Mouse (Mus musculus) layer of hippocampus, postnatal 25 days (tissue): ENCODE results near the gene Nr4a1. TPM values are rescaled to one million over a fixed set of nuclear protein-coding genes. Genes with fewer than 3 reads are reported as not detected.

Source experiments
- DNase-seq, 2 experiments: peaks; one replicate each; pipeline ENCODE4 v3.0.0; 2022; ENCODE audit warnings: mixed read lengths in 2 of 2, low spot score in 1 of 2; ENCODE audit errors: extremely low spot score in 1 of 2
- total RNA-seq, 2 experiments: library from RNA; stranded (reverse); gene quantifications; 2 replicates each; pipeline ENCODE4 v1.2.3; 2021

The Nr4a1 gene
- total RNA-seq, 2 experiments from 2014 or later, result 50.5 to 62.3 TPM

DNA sequence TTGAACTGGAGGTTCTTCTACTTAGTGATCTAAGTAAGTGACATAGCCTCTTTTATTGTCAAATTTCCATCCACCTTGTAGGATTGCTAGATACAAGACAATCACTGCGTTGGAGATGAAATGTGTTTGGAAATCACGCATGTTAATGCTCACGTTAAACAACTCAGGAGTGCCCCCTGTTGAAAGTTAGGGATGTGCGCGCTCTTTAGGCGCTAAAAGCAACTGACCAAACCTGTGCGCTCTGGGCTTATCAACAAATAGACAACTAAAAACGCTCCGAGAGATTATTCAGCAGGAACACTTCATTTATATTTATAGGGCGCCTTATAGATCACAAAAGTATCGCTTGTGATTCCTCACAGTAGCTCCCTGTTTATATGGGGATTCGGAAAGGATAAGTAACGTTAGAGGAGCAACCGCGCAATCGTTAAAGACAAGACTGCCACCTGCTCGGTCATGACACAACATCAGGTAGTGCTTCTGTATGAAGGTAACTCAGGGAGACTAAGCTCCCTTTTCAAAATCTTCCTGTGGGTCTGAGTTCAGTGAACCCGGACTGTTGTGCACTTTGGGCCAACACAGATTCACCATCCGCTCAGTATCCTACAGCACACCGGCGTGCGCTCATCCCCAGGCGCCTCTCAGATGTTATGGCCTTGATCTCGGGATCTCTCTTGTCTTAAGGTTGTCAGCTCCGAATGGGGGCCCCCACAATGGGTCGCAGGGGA lies 29.3 kb downstream of the Nr4a1 start:
- peak in 1 of 2 experiments; percentile 54 for DNase-seq

- DNase-seq, result peak; percentile 85
These were observed 30.1 kb downstream of the Nr4a1 start, which contains the start of gene Atg101 for GRCm38 (mm10) chr15:101283911-101284750. Gene Atg101 (plus strand): TSS chr15:101284272.

DNA sequence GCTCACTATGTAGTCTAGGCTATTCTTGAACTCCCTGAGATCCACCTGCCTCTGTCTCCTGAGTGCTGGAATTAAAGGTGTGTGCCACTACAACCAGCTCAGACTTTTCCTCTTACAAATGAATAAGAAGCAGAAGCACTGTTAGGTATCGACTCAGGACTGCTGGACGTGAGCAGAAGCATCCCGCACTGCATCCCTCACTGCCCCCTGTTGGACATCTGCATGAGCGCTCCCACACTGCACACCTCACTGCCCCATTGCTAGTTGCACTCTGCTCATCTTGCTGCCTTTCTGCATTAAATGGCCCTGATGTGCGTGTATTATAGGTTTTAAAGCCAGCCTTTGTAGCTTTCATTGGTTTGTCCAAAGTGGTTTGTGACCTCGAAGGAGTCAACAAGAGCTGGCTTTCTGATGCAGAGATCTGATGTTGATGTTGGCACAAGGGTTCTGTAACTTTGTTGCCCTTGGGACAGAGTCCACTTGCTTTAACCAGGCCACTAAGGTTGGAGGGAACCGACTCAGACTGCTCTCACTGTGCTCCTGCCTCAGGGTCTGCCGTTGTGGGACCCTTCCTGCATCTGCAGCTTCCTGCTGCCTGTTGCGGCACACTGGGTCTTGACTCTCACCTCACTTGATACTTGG lies 32.2 kb downstream of the Nr4a1 start:
- DNase-seq, result no peak

DNA sequence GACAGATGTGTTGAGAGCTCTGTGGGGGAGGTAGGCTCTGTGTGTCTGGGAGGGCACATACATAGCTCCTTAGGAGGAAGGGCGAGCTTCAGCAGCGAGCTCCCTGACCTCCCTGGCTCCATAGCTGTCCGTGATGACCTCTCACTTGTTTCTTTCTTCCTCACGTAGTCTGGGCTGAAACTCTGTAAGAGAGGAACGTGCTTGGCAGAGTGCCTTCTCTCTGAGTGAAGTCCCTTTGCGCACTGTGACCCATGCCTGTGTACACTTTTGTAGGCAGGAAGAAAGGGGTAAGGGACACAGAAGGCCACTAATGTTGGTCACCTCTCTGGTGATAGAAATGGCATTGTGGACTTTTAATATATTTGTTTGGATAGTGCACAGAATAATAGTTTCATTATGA lies 33.3 kb downstream of the Nr4a1 start:
- DNase-seq, result no peak

DNA sequence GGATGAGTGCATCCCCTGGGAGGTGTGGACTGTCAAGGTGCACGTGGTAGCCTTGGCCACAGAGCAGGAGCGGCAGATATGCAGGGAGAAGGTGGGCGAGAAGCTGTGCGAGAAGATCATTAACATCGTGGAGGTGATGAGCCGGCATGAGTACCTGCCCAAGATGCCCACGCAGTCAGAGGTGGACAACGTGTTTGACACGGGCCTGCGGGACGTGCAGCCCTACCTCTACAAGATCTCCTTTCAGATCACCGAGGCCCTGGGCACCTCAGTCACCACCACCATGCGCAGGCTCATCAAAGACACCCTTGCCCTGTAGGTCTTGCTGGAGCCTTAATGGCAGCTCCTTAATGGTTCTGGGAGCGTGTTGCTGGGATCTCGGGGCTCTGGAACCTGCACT lies 36.3 kb downstream of the Nr4a1 start:
- no peak for DNase-seq

GRCm38 (mm10) chr15:101292012-101292411 lies 37.9 kb downstream of the Nr4a1 start:
- DNase-seq, result no peak

- no peak for DNase-seq
These were observed 39.1 kb downstream of the Nr4a1 start, which contains the start of gene 6030408B16Rik for GRCm38 (mm10) chr15:101293025-101293621. Gene 6030408B16Rik (plus strand): TSS chr15:101293212.

- DNase-seq, result no peak
These were observed 40.2 kb downstream of the Nr4a1 start for GRCm38 (mm10) chr15:101294028-101294894.

DNA sequence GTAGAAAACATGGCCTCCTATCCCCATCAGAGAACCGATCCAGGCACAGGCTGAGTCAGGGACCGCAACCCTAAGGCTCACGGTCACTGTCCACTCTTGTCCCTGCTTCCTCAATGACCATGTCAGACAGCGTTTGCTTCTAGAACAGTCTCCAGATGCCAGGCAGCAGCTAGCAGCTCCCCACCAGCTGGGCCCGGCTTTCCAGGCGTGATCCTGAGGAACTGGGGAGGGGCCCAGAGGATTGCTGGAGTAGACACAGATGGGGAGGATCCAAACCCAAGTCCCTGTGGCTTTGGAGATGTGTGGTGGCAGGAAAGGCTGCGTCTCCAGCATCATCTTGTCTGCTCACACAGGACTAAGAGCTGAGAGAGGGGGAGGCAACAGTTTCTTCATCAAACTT lies 41.0 kb downstream of the Nr4a1 start:
- DNase-seq, result no peak

DNA sequence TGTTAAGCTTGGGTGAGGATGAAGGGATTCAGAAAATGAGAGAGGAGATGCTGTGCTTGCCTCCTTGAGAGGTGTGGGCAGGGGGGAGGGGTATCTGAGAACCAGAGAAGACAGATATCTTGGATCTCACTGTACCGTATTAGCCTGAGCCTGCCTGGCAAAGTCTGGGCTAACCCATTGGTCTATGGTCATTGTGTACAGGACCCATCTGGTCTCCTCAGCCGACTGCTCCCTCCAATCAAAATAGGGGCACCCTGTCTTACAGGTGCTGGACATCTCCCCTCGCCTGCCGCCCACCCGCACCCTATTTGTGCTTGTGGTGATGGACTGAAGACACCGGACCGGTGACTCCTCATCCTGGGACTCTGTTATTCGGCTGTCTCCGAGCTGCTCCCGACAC lies 41.5 kb downstream of the Nr4a1 start:
- DNase-seq, result no peak

DNA sequence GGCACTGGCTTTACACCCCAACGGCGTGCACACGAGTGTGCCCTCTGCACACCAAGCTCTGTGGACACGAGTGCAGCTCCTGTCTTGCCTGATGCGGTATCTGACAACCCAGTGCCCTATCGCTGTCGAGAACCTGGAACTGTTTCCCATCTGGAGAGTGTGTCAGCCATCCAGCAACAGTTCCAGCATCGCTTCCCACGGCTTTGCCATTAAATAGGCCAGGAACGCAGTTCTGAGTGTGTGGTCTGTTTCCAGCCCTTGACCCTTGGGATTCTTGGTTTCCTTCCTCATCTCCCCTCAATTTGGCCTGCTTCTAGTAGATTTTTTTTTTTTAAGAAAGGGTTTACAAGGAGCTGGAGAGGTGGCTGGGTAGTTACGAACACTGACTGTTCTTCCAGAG lies 42.0 kb downstream of the Nr4a1 start:
- no peak for DNase-seq

GRCm38 (mm10) chr15:101297988-101298387 lies 43.9 kb downstream of the Nr4a1 start:
- no peak for DNase-seq

DNA sequence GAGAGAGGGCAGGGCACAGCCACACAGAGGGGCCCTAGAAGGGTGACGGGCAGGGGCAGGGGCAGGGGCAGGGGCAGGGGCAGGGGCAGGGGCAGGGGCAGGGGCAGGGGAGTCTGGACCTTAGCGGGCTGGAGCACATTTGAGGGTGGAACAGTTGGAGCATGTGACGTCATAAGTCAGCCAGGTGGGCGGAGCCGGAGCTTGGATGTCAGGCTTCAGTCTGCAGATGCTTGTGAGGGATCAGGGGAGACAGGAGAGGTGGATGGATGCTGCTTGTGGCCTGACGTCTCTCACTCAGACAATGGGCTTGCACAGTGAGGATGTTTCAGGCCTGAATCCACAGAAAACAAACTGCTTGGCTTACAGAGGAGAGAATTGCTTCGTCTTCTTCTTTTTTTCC lies 44.5 kb downstream of the Nr4a1 start:
- no peak for DNase-seq

DNA sequence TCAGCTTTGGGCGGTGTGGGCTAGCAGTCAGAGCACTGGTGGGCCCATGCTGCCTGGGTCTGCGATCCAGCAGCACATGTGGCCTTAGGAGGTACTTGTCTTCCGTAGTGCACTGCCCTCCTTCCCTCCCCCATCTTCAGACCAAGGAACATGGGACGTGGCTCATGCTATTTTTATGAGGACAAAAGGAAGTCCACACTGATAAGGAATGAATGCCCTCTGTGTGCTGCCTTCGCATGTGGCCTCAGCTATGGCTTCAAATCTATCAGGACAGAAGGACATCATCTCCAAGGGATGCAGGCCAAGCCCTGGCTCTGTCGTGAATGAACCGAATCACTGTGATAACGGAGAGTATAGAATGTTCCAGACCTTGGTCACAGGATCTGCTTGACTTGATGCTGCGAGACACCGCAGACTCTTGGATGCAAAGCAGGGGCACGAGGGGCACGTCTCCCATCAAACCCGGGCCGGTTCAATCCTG lies 45.5 kb downstream of the Nr4a1 start:
- no peak for DNase-seq

- DNase-seq, result no peak
These were observed 46.1 kb downstream of the Nr4a1 start for GRCm38 (mm10) chr15:101300128-101300527.

DNA sequence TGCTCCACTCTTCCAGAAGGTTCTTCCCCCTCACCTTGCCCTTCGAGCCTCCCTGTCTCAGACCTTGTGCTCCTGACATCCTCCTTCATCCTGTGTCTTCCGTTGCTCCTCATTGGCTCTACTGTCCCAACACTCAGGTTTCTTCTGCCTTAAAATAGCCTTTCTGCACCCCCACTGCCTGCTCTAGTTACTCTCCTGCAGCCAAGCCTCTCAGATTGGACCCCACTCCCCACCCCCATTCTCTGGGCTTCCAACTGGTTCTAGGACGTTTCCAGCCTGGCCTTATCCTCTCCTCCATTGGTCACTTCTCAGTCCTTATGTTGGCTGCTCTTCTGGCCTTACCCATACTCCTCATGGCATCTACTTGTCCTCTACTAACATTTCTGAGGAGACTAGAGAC lies 48.1 kb downstream of the Nr4a1 start:
- DNase-seq, result no peak

DNA sequence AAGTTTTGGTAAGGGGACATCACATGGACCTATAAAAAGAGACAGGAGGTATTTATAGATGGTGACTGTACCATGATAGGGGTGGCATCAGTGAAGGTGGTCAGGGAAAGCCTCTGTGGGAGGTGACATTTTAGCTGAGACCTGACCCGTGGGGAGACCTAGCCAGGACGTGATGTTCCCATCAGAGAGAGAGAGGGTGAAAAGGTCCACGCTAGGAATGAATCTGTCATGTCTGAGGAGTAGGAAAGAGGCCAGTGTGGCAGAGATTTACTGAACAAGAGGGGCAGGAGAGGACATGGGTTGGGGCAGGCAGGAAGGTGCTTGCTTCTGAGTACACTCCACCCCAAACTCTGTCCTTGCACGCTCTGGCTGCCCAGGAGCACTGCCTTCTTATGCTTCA lies 49.8 kb downstream of the Nr4a1 start:
- DNase-seq, result no peak

DNA sequence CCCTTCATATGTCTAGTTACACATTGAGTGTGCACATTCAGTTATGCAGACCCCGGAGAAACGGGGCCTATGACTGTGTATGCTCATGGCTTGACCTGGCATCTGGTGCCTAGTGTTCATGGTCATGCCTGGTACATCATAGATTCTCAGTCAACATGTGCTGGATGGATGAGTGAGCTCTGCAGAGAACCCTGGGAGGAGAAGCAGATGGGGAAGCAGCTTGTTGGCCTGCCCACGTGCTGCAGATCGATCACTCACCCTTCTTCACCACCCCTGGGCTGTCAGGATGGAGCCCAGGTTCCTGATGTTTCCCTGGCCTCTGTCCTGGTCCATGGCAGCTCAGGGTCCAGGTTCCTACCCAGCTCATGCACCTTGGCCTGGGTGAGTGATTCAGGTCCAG lies 52.4 kb downstream of the Nr4a1 start:
- no peak for DNase-seq

GRCm38 (mm10) chr15:101308440-101309348 lies 54.6 kb downstream of the Nr4a1 start:
- DNase-seq, result no peak
